Mouse (Mus musculus) forebrain, embryonic 15.5 days (tissue): Measurements from ENCODE around the gene Pappa2. TPM values are rescaled to one million over a fixed set of nuclear protein-coding genes. Genes with fewer than 3 reads are reported as not detected.

Experiments used
- ATAC-seq: fragments of 200-750 bp; cut with Nextera tagmentation; replicated peaks from 2 replicates; pipeline ENCODE4 v1.8.0; 2017; ENCODE audit warnings: mild to moderate bottlenecking, moderate TSS enrichment, moderate library complexity
- H3K27ac ChIP-seq: fragments of 300-500 bp; sonication (generic); replicated peaks from 2 replicates; pipeline ENCODE4 v1.5.1; 2015; ENCODE audit warnings: mild to moderate bottlenecking, inconsistent platforms
- H3K27me3 ChIP-seq: fragments of 300-500 bp; sonication (generic); 2 replicates; pipeline ENCODE4 v1.6.1; 2015; ENCODE audit warnings: inconsistent platforms
- H3K36me3 ChIP-seq: fragments of 300-500 bp; sonication (generic); 2 replicates; pipeline ENCODE4 v1.6.1; 2015; ENCODE audit warnings: mild to moderate bottlenecking, inconsistent platforms
- H3K4me1 ChIP-seq: fragments of 300-500 bp; sonication (generic); 2 replicates; pipeline ENCODE4 v1.6.1; 2015; ENCODE audit warnings: inconsistent platforms
- H3K4me2 ChIP-seq: fragments of 300-500 bp; sonication (generic); replicated peaks from 2 replicates; pipeline ENCODE4 v1.6.1; 2015; ENCODE audit warnings: mild to moderate bottlenecking, inconsistent platforms
- H3K4me3 ChIP-seq: fragments of 300-500 bp; sonication (generic); 2 replicates; pipeline ENCODE4 v1.5.1; 2015; ENCODE audit warnings: mild to moderate bottlenecking, inconsistent platforms
- H3K9ac ChIP-seq: fragments of 300-500 bp; sonication (generic); replicated peaks from 2 replicates; pipeline ENCODE4 v1.6.1; 2015; ENCODE audit warnings: mild to moderate bottlenecking, inconsistent platforms
- H3K9me3 ChIP-seq: fragments of 300-500 bp; sonication (generic); 2 replicates; pipeline ENCODE4 v1.6.1; 2016; ENCODE audit warnings: inconsistent platforms
- WGBS: fragments of 180-500 bp; shearing (Covaris S2); methylation state at CpG from one replicate; pipeline ENCODE4 v1.1.7; 2015; ENCODE audit warnings: mixed read lengths; 5-methylcytosine and 5-hydroxymethylcytosine counted together
- polyA plus RNA-seq: library from polyadenylated mRNA; unstranded; fragments of >200 nt; fragmentation: Nextera tagmentation; extraction: Ambion mirVana; gene quantifications from 2 replicates; pipeline ENCODE4 v1.2.1, GENCODE M21; 2015

Gene Pappa2
- polyA plus RNA-seq, 1 experiment from 2014 or later: 0.94 TPM

DNA sequence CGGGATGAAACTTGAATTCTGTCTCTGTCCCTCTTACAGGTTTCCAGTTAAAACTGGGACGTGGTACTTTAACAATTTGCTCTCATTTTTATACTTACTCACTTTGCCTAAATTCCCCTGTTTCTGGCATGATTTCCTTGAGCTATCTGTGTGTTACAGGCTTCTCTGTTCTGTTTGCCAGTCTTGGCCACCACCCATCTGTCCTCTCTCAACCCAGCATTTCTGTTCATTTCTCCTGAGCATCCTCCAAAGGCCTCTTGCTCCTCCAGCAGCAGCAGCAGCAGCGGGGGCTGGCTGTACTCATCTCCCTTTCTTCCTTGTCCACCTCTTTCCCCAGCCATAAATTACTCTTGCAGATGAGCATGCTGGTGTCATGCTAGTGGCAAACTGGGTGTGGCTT lies 104.8 kb downstream of the Pappa2 start:
- Histone ChIP-seq H3K27me3 (no peaks in the 10 kb centered on the region), H3K9ac (no peak overlapping the region), H3K27ac (no peak overlapping the region), H3K4me1 (no peaks in the 10 kb centered on the region), H3K4me2 (no peak overlapping the region), H3K4me3 (no peak overlapping the region), H3K9me3 (no peaks in the 10 kb centered on the region), H3K36me3 (no peaks in the 10 kb centered on the region)
- WGBS: 84% methylated on average over 3 of the region's 3 CpGs
- ATAC-seq: no peak

DNA sequence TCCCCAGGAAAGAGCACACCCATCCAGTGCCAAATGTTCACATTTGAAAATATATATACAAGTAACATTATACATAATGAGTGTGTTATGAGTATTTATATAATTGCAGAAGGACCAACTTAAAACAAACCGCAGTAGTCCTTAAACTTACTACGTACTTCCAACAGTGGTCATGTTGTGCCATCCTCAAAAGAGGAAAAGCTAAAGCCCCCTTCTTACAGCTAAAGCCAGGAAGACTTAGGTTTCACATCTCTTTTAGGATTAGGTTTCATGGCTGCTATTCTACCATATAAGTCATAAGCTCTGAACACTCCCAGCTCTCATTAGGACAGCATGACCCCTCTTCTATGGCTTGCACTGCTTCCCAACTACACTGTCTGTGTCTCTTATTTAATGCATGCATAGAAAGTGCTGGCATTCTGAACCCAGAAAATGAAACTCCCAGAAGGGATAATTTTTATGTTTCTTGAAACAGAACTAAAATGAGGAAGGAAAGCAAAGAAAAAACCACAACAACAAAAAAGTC lies 105.7 kb downstream of the Pappa2 start:
- no peak overlapping the region for H3K27ac ChIP-seq
- no peaks in the 10 kb centered on the region for H3K36me3 ChIP-seq
- no peak overlapping the region for H3K4me3 ChIP-seq
- no peaks in the 10 kb centered on the region for H3K4me1 ChIP-seq
- H3K4me2 ChIP-seq: no peak overlapping the region
- H3K9ac ChIP-seq: no peak overlapping the region
- H3K27me3 ChIP-seq: no peaks in the 10 kb centered on the region
- H3K9me3 ChIP-seq: no peaks in the 10 kb centered on the region
- ATAC-seq: no peak
- 95% methylated on average over 2 of the region's 2 CpGs for WGBS

DNA sequence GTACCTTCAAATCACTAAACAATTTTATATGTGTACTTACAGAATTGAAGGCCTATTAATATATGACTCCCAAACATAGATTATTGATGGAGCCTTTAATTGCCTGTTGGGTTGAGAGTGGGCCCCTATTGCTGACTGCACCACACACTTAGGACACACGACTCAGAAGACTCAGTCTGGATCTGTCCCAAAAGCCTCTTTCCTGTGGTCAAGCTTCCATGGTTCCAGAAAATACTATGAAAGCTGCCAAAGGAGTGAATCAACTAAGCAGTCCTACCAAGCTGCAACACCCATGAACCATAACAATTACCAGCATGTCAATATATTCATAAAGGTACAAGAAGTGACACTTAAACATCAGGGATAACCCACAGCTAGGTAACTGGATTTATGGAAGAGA lies 106.7 kb downstream of the Pappa2 start:
- no peaks in the 10 kb centered on the region for H3K9me3 ChIP-seq
- no peak overlapping the region for H3K9ac ChIP-seq
- WGBS: 80% methylated on average over 1 of the region's 1 CpGs
- ATAC-seq: no peak
- H3K27ac ChIP-seq: no peak overlapping the region
- H3K4me3 ChIP-seq: no peak overlapping the region
- H3K27me3 ChIP-seq: no peaks in the 10 kb centered on the region
- no peak overlapping the region for H3K4me2 ChIP-seq
- no peaks in the 10 kb centered on the region for H3K4me1 ChIP-seq
- H3K36me3 ChIP-seq: no peaks in the 10 kb centered on the region

DNA sequence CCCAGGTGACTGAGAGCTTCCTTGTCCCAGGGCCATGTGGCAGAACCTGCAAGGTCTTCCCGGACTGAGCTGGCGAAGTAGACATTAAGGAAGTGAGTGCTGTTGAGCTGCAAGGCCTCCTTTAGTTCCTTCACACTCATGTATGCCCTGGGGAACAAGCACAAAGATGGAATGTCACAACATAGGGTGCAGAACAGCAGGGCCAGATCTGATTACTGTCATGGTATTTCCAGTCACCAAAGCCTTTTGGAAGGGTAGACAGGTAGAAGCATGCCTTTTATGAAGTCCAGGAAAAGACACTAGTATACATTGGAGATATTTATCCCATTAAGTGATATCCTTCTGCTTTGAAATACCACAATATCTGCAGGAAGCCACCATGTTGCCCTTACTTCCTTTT lies 108.9 kb downstream of the Pappa2 start:
- Histone ChIP-seq H3K9me3 (no peaks in the 10 kb centered on the region), H3K4me3 (no peak overlapping the region), H3K27ac (no peak overlapping the region), H3K27me3 (no peaks in the 10 kb centered on the region), H3K4me1 (no peaks in the 10 kb centered on the region), H3K9ac (no peak overlapping the region), H3K4me2 (no peak overlapping the region), H3K36me3 (no peaks in the 10 kb centered on the region)
- 91% methylated on average over 2 of the region's 2 CpGs for WGBS
- ATAC-seq: no peak

DNA sequence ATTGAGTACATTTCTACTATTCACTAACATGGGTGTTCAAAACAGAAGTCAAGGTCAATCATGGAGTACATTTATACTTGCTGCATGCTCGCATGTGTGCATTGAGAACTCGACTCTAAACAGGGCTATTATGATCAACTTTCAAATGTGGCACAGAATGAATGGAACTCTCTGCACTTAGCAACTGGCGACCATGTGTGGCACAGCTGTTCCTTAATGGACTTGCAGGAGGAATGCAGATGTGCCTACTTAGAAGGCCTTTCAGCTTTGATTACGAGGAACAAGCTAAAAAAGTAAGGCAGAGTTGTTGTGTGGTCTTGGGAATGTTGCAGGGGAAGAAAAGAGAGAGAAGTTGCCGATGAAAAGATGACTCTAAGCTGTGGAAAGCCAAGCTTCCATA lies 120.1 kb downstream of the Pappa2 start:
- ATAC-seq: no peak
- H3K4me3 ChIP-seq: no peak overlapping the region
- H3K27ac ChIP-seq: no peak overlapping the region
- no peaks in the 10 kb centered on the region for H3K27me3 ChIP-seq
- H3K9me3 ChIP-seq: no peaks in the 10 kb centered on the region
- H3K4me2 ChIP-seq: no peak overlapping the region
- WGBS: 64% methylated on average over 5 of the region's 5 CpGs
- no peaks in the 10 kb centered on the region for H3K4me1 ChIP-seq
- no peaks in the 10 kb centered on the region for H3K36me3 ChIP-seq
- H3K9ac ChIP-seq: no peak overlapping the region

DNA sequence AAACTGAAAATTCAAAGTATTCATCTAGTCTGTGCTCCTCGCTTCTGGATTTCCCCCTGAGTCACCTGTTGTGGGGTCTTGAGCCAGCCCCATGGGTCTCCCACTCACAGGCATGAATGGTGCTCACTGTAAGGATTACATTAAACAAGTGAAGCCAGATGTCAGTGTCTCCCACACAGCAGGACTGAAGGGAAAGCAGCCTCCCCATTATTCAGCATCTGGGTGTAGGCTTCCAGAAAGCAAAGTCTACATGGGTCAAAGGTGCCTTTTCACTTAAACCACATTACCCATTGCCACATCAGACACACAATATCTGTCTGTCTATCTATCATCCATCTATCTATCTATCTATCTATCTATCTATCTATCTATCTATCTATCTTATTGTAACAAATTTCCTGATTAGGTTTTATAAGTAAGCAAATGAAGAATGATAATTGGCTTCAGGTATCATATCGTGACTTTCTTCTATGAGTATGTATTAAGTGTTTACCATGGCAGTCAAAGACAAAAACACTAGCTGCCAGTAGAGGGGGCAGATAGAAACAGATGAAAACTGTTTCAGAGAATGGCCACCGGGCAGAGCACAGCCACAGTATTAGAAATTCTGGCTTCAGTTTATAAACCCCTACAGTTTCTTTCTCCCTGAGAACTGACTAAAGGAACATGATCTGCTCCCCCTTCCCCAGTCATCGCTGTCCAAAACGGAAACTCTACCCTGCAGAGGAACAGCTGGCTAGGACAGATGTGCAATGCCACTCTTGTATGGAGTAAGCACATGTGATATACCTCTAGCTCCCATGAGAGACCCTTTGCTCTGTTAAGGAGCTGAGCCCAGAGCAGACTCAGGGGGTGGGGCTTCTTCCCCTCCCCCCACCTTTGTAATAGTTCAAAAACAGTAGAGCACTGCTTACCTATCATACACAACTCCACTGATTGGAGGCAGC lies 126.1 kb downstream of the Pappa2 start:
- ATAC-seq: no peak
- H3K9ac ChIP-seq: no peak overlapping the region
- H3K36me3 ChIP-seq: no peaks in the 10 kb centered on the region
- no peaks in the 10 kb centered on the region for H3K4me1 ChIP-seq
- H3K4me2 ChIP-seq: no peak overlapping the region
- H3K9me3 ChIP-seq: no peaks in the 10 kb centered on the region
- 77% methylated on average over 5 of the region's 5 CpGs for WGBS
- H3K27me3 ChIP-seq: no peaks in the 10 kb centered on the region
- no peak overlapping the region for H3K4me3 ChIP-seq
- no peak overlapping the region for H3K27ac ChIP-seq

DNA sequence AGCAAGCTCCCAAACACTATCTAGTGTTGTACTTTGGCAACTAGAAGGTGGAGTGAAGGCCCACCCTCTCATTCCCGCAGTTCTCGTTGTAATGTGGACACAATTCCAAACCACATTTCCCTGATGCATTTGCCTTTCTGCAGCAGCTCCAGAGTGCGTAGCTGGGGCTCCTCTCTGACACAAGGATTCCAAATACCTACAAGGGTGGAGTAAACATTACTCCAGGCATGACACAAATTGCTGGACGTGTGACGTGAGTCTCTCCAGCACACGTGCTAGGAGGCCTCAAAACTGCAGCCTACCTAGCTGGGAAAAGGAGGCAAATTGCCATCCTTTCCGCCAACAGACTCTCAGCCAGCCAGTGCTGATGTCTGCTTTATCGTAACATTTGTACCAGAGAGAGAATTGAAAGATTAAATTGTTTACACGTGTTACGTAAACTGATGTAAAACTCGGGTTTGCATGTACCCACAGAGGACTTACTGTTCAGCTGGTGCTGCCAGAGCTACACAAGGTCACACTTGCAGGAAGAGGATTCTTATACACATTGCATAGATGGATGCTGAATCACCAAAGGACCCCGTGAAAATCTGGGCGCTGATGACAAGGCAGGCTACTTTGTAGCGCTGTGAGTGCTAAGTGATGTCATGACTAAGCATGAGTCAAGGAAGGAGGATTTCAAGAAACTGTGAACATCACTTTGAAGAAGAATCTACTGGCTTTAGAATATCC lies 127.3 kb downstream of the Pappa2 start:
- ATAC-seq: no peak
- Histone ChIP-seq H3K27me3 (no peaks in the 10 kb centered on the region), H3K4me3 (no peak overlapping the region)

DNA sequence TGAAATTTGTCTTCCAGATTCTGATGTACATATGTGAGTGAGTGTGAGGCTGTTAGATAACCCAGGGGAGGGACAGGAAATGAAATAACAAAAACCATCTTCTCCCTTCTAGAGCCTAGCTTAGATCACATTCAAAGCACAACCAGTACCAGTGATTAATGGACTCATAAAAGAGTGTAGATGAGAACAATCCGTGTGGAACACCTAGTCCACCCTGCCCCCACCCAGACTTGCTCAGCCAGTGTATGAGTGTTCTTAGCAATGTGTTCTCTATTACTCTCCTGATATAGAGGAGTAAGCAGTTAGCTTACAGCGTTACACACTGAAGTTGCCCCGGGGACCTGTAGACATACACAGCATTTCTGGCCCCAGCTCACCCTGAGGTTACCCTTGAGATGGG lies 129.8 kb downstream of the Pappa2 start:
- no peak overlapping the region for H3K9ac ChIP-seq
- H3K9me3 ChIP-seq: no peaks in the 10 kb centered on the region
- no peak overlapping the region for H3K27ac ChIP-seq
- H3K4me2 ChIP-seq: no peak overlapping the region
- 84% methylated on average over 3 of the region's 3 CpGs for WGBS
- no peaks in the 10 kb centered on the region for H3K27me3 ChIP-seq
- H3K4me3 ChIP-seq: no peak overlapping the region
- no peak for ATAC-seq
- H3K36me3 ChIP-seq: no peaks in the 10 kb centered on the region
- H3K4me1 ChIP-seq: no peaks in the 10 kb centered on the region

More for the DNA sequence above, 127.3 kb downstream of the Pappa2 start:
- H3K9me3 ChIP-seq: no peaks in the 10 kb centered on the region
- H3K36me3 ChIP-seq: no peaks in the 10 kb centered on the region
- no peaks in the 10 kb centered on the region for H3K4me1 ChIP-seq
- H3K9ac ChIP-seq: no peak overlapping the region
- H3K4me2 ChIP-seq: no peak overlapping the region
- WGBS: 85% methylated on average over 14 of the region's 14 CpGs
- H3K27ac ChIP-seq: no peak overlapping the region

DNA sequence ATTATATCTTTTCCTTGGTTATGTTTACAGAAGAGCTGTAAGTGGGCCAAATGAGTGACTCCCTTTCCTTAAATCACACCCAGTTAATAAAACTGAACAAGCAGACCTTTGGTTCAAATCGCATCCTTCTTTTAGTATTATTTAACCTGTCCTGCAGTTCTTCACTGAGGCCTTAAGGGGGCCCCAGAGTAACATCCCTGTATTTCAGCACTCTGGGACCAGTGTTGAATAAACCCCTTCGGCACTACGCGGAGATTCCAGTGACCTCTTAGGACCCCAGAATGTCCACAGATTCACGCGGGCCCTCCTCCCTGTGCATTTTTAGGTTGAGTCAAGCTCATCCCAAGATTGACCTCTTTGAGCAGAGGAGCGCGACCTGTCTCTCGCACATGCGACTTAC lies 135.7 kb downstream of the Pappa2 start:
- H3K27me3 ChIP-seq: no peaks in the 10 kb centered on the region
- no peak overlapping the region for H3K4me2 ChIP-seq
- WGBS: 68% methylated on average over 10 of the region's 10 CpGs
- H3K9me3 ChIP-seq: no peaks in the 10 kb centered on the region
- no peak overlapping the region for H3K27ac ChIP-seq
- H3K4me3 ChIP-seq: no peak overlapping the region
- no peaks in the 10 kb centered on the region for H3K36me3 ChIP-seq
- no peaks in the 10 kb centered on the region for H3K4me1 ChIP-seq
- no peak for ATAC-seq
- no peak overlapping the region for H3K9ac ChIP-seq

DNA sequence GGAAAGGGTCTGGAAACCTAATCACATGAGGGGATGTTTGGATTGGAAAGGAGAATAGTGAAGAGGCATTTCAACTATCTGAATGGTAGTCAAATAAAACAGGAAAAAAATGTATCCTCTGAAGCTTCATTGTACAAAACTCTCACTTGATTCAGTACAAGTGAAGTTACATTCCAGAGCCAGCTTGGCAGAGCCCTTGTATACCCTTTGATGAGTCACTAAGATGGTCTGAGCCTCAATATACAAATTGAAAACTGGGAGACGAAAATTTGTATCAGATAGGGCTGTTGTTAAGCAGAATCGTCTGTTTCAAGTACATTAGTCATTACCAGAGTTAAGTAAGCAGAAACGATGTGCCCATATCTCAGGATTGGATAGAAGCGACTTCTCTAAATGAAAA lies 143.1 kb downstream of the Pappa2 start:
- WGBS: 83% methylated on average over 4 of the region's 4 CpGs
- Histone ChIP-seq H3K4me1 (no peaks in the 10 kb centered on the region), H3K9ac (no peak overlapping the region), H3K9me3 (no peaks in the 10 kb centered on the region), H3K27me3 (no peaks in the 10 kb centered on the region), H3K4me3 (no peak overlapping the region), H3K4me2 (no peak overlapping the region), H3K27ac (no peak overlapping the region), H3K36me3 (no peaks in the 10 kb centered on the region)
- no peak for ATAC-seq

DNA sequence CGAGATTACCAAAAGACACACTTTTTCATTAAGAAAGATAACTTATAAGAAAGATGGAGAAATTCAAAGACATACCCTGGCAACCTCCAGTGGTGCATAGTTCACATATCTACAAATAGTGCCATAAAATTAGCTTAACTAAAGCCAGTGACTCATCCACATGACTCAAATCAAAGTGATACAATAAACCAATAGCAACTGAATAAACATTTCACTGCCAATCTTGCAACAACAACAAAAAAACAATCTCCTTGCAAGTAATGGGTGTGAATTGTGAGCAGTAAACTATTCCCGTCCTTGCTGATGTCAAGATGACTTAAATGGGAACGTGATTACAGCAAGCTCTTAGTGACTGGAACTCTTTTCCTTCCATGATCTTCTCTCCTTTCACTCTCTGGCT lies 150.1 kb downstream of the Pappa2 start:
- H3K9ac ChIP-seq: no peak overlapping the region
- no peak overlapping the region for H3K4me2 ChIP-seq
- 90% methylated on average over 3 of the region's 3 CpGs for WGBS
- H3K9me3 ChIP-seq: no peaks in the 10 kb centered on the region
- no peak overlapping the region for H3K27ac ChIP-seq
- no peak overlapping the region for H3K4me3 ChIP-seq
- no peaks in the 10 kb centered on the region for H3K4me1 ChIP-seq
- H3K36me3 ChIP-seq: no peaks in the 10 kb centered on the region
- H3K27me3 ChIP-seq: no peaks in the 10 kb centered on the region
- ATAC-seq: no peak

DNA sequence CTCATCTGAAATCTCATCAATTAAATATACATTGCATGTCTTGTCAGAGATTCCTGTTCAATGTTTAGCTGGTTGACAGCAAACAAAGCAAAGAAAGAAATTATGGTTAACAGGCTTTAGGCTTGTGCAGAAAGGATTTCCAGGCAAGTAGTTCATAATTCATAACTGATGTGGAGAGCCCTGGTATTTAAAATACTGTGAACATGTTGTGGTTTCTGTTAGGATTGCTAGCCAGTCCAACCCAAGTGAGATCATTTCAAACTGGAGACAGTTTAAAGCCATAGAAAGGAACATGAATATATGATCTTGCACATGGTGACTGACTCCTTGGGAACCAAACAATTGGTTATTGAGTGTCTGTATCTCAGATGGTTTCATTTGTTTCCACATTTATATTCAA lies 152.4 kb downstream of the Pappa2 start:
- H3K4me3 ChIP-seq: no peak overlapping the region
- no peaks in the 10 kb centered on the region for H3K27me3 ChIP-seq
- no peak overlapping the region for H3K9ac ChIP-seq
- no peak overlapping the region for H3K27ac ChIP-seq
- no peak for ATAC-seq
- no peaks in the 10 kb centered on the region for H3K9me3 ChIP-seq
- H3K4me2 ChIP-seq: no peak overlapping the region
- H3K4me1 ChIP-seq: no peaks in the 10 kb centered on the region
- H3K36me3 ChIP-seq: no peaks in the 10 kb centered on the region
